ENCODE assay signal across 9 mouse cellular contexts in the genomic region with DNA sequence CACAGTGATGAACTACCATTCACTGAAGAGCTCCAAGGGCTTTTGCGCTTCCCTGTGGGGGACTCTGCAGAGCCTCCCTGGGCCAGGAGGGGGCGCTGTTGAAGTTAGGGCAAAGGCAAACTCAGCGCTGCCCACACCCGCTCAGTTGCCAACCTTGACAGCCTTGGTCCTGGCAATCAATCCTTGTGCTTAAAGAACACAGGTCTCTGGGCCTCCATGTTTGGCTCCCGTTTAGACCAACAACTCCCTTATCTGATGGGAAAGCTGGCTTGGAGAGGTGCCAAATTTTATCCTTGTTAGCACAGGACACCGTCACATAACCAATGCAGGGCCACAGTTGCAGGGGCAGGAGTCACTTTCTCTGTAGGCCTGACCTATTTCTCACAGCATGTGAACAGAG. TPM values are rescaled to one million over a fixed set of nuclear protein-coding genes. Genes with fewer than 3 reads are reported as not detected.
A peak's percentile ranks its signal among the peaks of the same experiment; 100 is the strongest.
DNase-seq lines count a peak whose midpoint lies in the region.
"Had no signal": no experiment of that assay in that cellular context is flagged by ENCODE, and none has a peak within 500 bp of the region (broad histone marks: within the 10 kb centered on the region; RNA-seq: fewer than 3 reads in every experiment).

No protein-coding gene starts in this region.

- H3K36me3 ChIP-seq in splenic B cell, adult 2 months (ENCODE audit: control insufficient read depth, insufficient read depth, low read length, poor library complexity, severe bottlenecking): no peaks in the 10 kb centered on the region

- no peaks in the 10 kb centered on the region for H3K27me3 ChIP-seq in splenic B cell, adult 2 months (ENCODE audit: control insufficient read depth, insufficient read depth, low read length, poor library complexity, severe bottlenecking)
- H3K27me3 ChIP-seq: Patski had no signal

- intact Hi-C loops in heart, postnatal 10 days (cut with DNase I): no loop called here
- intact Hi-C loops in heart, postnatal 25 days (cut with DNase I): loop anchor here (5.0 kb wide), 1 partner anchor 94 kb away; no protein-coding TSS in a partner anchor
- intact Hi-C loops in left cerebral cortex, postnatal 36 days (cut with DNase I): loop anchor here (10.0 kb wide), 1 partner anchor 281 kb away; no protein-coding TSS in a partner anchor

- DNase-seq in heart, postnatal 10 days: peak; percentile 79 to 80
- DNase-seq in heart, postnatal 25 days (ENCODE audit: low spot score): no peak
- DNase-seq in NIH3T3 (ENCODE audit: low read depth): peak; percentile 2
- peak; percentile 52 for DNase-seq in kidney, adult 9 months
- peak; percentile 8 for DNase-seq in splenic B cell, adult 2 months (ENCODE audit: low read depth, low spot score)
- no peak for DNase-seq in left cerebral cortex, postnatal 36 days (ENCODE audit: low spot score in 2 of 2)
- no peak for DNase-seq in cerebellum, adult 9-11 months
- DNase-seq in retina, embryonic 14.5 days (ENCODE audit: low spot score): no peak

RNA-seq across cellular contexts. Expression of a gene that starts 2.2 kb away (rescaled TPM):
- total RNA-seq in heart, postnatal 10 days (2021): under 1 TPM in 1 of 2 experiments, not detected in 1; 0.22 TPM
- not detected for total RNA-seq in heart, postnatal 25 days (2021)
- 10 to 100 TPM; 13.0 to 16.7 TPM for total RNA-seq in left cerebral cortex, postnatal 36 days (2021)

RNA-seq across cellular contexts. Expression of a gene that starts 53.1 kb away (rescaled TPM):
- total RNA-seq in heart, postnatal 10 days (2021): 10 to 100 TPM; 44.2 to 48.9 TPM
- total RNA-seq in heart, postnatal 25 days (2021): 10 to 100 TPM; 29.5 to 34.6 TPM
- 10 to 100 TPM; 18.1 to 23.1 TPM for total RNA-seq in left cerebral cortex, postnatal 36 days (2021)

Comparison
In these comparisons a context has a peak if more than half of its experiments do, and no peak if none do; other contexts are left out.
1. DNase-seq: peak in heart, postnatal 10 days (2 of 2), NIH3T3 (single experiment), kidney, adult 9 months (single experiment) and splenic B cell, adult 2 months (single experiment); none in heart, postnatal 25 days (single experiment), left cerebral cortex, postnatal 36 days (0 of 2), cerebellum, adult 9-11 months (single experiment) and retina, embryonic 14.5 days (single experiment).
2. RNA of a gene that starts 2.2 kb away (total RNA-seq): 13.0 to 16.7 TPM in left cerebral cortex, postnatal 36 days; 0.22 TPM in heart, postnatal 10 days and not detected in heart, postnatal 25 days; every median in the first group is over 10 times any median in the second.